Mouse (Mus musculus) limb, embryonic 14.5 days (tissue): Measurements from ENCODE around the gene Abi1. TPM values are rescaled to one million over a fixed set of nuclear protein-coding genes. Genes with fewer than 3 reads are reported as not detected.
"Not testable (repeated sequence)": the region's sequence is repeated elsewhere in the genome, so short reads cannot be mapped to it uniquely, and the experiment has no call there.

Experiments
- ATAC-seq: fragments of 200-750 bp; cut with Nextera tagmentation; 2 replicates; pipeline ENCODE4 v1.8.0; 2017; ENCODE audit warnings: low read depth, moderate number of reproducible peaks, moderate TSS enrichment; ENCODE audit not compliant: low FRiP score
- DNase-seq: peaks from one replicate; pipeline ENCODE4 v3.0.0-alpha.2; 2015; ENCODE audit warnings: low spot score
- H3K27ac ChIP-seq: fragments of 300-500 bp; sonication (generic); replicated peaks from 2 replicates; pipeline ENCODE4 v1.5.1; 2014; ENCODE audit warnings: low read depth, mild to moderate bottlenecking, low read length, moderate library complexity, mixed read lengths
- H3K27me3 ChIP-seq: fragments of 300-500 bp; sonication (generic); 2 replicates; pipeline ENCODE4 v1.6.1; 2014; ENCODE audit warnings: low read length, mixed read lengths; ENCODE audit not compliant: control insufficient read depth, insufficient read depth
- H3K36me3 ChIP-seq: fragments of 300-500 bp; sonication (generic); 2 replicates; pipeline ENCODE4 v1.6.1; 2014; ENCODE audit warnings: mild to moderate bottlenecking, low read length, moderate library complexity, mixed read lengths; ENCODE audit not compliant: control insufficient read depth, insufficient read depth
- H3K4me1 ChIP-seq: fragments of 300-500 bp; sonication (generic); 2 replicates; pipeline ENCODE4 v1.6.1; 2014; ENCODE audit warnings: antibody characterized with exemption, low read length, mixed read lengths; ENCODE audit not compliant: control insufficient read depth, insufficient read depth
- H3K4me2 ChIP-seq: fragments of 300-500 bp; sonication (generic); replicated peaks from 2 replicates; pipeline ENCODE4 v1.6.1; 2014; ENCODE audit warnings: low read depth, mild to moderate bottlenecking, low read length, moderate library complexity; ENCODE audit not compliant: severe bottlenecking
- H3K4me3 ChIP-seq: fragments of 300-500 bp; sonication (generic); replicated peaks from 2 replicates; pipeline ENCODE4 v1.5.1; 2014; ENCODE audit warnings: low read length
- H3K9ac ChIP-seq: fragments of 300-500 bp; sonication (generic); 2 replicates; pipeline ENCODE4 v1.6.1; 2014; ENCODE audit warnings: mild to moderate bottlenecking, low read depth, low read length, moderate library complexity; ENCODE audit not compliant: severe bottlenecking
- H3K9me3 ChIP-seq: fragments of 300-500 bp; sonication (generic); 2 replicates; pipeline ENCODE4 v1.6.1; 2016; ENCODE audit warnings: low read length; ENCODE audit not compliant: control insufficient read depth
- POLR2A ChIP-seq: fragments of 200-500 bp; IDR thresholded peaks from 2 replicates; pipeline ENCODE4 v1.8.0; 2012; ENCODE audit warnings: inconsistent platforms, mild to moderate bottlenecking, moderate library complexity, borderline replicate concordance; ENCODE audit not compliant: insufficient read depth, insufficient read length; ENCODE audit errors: extremely low read depth
- WGBS: fragments of 180-500 bp; shearing (Covaris S2); extraction: QIAGEN DNeasy Blood & Tissue Kit; methylation state at CpG from one replicate; pipeline ENCODE4 v1.1.7; 2014; 5-methylcytosine and 5-hydroxymethylcytosine counted together
- polyA plus RNA-seq, 2 experiments: library from polyadenylated mRNA; depleted of rRNA in 1 of 2; stranded (reverse) in 1 of 2; unstranded in 1 of 2; fragments of >200 nt; fragmentation: Nextera tagmentation in 1 of 2; extraction: Ambion mirVana in 1 of 2; gene quantifications; 2 replicates each; pipeline versions ENCODE4 v1.2.1 to v1.2.3; 2012 to 2014

Abi1 gene
- polyA plus RNA-seq, 2 experiments, result 51.1 to 81.1 TPM

DNA sequence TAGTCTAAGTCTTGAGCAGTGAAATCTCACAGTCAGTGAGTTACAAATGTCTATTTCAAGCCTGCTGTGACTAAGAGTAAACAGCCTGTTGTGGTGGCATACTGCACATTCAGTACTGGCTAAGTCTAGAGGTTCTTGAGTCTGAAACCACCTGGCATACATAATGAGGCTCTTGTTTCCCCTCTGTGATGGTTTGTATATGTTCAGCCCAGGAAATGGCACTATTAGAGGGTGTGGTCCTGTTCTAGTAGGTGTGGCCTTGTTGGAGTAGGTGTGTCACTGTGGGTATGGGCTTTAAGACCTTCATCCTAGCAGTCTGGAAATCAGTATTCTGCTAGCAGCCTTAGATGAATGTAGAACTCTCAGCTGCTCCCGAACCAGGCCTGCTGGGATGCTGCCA is 82.6 kb downstream of the Abi1 start:
- Histone ChIP-seq H3K27ac (no peak overlapping the region), H3K4me1 (no peaks in the 10 kb centered on the region), H3K27me3 (no peaks in the 10 kb centered on the region), H3K9ac (no peak overlapping the region), H3K9me3 (no peaks in the 10 kb centered on the region), H3K36me3 (peaks cover 3% of the 10 kb centered on the region; the same call in 1 of the 2 replicates), H3K4me3 (no peak overlapping the region), H3K4me2 (no peak overlapping the region)
- TF ChIP-seq POLR2A, result no peak
- no peak for ATAC-seq
- WGBS, result 76% methylated on average over 1 of the region's 1 CpGs
- no peak for DNase-seq

DNA sequence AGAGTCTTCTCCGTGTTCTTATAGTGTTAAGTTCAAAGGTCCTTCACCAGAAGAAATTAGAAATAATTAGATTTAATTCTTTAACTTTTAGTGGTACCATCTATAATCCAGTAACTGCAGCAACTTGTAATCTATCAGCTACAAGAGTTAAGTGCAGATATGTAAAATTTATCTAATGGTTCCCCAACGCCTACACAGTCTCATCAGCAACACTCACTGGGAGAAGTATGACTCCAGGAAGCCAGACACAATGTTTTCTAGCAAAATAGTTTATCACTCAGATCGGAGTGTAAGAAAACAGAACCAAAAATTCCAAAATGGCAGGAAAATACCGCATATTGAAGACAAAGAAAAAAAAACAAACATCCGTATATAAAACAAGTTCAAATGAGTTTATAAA is 84.1 kb downstream of the Abi1 start:
- Histone ChIP-seq H3K4me2 (no peak overlapping the region), H3K27me3 (no peaks in the 10 kb centered on the region), H3K4me1 (no peaks in the 10 kb centered on the region), H3K9me3 (no peaks in the 10 kb centered on the region), H3K27ac (no peak overlapping the region), H3K9ac (no peak overlapping the region), H3K4me3 (no peak overlapping the region), H3K36me3 (peaks cover 3% of the 10 kb centered on the region; the same call in 1 of the 2 replicates)
- no peak for TF ChIP-seq POLR2A
- no peak for DNase-seq
- no peak for ATAC-seq
- 91% methylated on average over 5 of the region's 5 CpGs for WGBS

DNA sequence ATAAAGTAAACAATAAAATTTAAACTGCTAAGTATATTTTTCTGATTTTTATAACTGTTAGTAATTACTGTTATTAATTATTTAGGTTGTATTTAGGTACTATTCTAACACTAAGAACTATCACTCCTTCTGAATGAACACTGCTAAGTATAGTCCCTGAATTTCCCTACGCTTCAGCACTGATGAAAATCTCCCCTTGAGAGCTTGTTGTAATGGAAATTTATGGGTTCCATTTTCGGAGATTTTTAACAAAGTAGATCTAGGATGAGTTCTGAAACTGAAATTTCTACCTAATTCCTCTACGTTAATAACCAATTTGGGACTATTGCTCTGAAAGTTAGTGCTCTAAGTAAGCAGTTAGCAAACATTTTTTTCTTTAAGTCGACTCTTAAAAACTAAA is 85.8 kb downstream of the Abi1 start:
- no peaks in the 10 kb centered on the region for H3K9me3 ChIP-seq
- peaks cover 7% of the 10 kb centered on the region; the same call in 1 of the 2 replicates for H3K36me3 ChIP-seq
- H3K9ac ChIP-seq, result no peak overlapping the region
- DNase-seq (no peak), ATAC-seq (no peak)
- no peak overlapping the region for H3K4me2 ChIP-seq
- 81% methylated on average over 4 of the region's 4 CpGs for WGBS
- H3K4me3 ChIP-seq, result no peak overlapping the region
- no peak overlapping the region for H3K27ac ChIP-seq
- TF ChIP-seq POLR2A, result no peak
- H3K4me1 ChIP-seq, result no peaks in the 10 kb centered on the region
- no peaks in the 10 kb centered on the region for H3K27me3 ChIP-seq

DNA sequence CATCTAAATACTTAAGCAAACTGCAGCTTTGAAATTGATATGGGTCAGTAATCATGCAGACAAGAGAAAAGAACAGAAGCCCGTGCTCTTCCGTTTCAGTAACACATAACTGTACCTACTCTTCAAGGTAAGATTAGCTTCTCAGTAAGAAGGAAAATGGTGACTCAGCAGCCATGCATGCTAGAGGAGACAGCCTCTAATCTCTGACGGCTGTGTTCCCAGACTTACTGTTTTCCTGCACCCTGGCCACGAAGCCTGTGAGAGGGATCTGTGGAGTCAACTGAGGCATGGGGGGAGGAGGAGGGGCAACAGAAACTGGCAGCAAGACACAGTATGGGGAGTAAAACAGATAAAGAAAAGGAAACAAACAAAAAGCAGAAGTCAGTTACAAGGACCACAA is 90.1 kb downstream of the Abi1 start:
- Histone ChIP-seq H3K4me3 (no peak overlapping the region), H3K9me3 (no peaks in the 10 kb centered on the region), H3K9ac (no peak overlapping the region), H3K4me2 (no peak overlapping the region), H3K36me3 (peaks cover 22% of the 10 kb centered on the region), H3K4me1 (no peaks in the 10 kb centered on the region), H3K27me3 (no peaks in the 10 kb centered on the region), H3K27ac (no peak overlapping the region)
- ATAC-seq (no peak), DNase-seq (no peak)
- no peak for TF ChIP-seq POLR2A
- WGBS, result 50% methylated on average over 4 of the region's 4 CpGs

DNA sequence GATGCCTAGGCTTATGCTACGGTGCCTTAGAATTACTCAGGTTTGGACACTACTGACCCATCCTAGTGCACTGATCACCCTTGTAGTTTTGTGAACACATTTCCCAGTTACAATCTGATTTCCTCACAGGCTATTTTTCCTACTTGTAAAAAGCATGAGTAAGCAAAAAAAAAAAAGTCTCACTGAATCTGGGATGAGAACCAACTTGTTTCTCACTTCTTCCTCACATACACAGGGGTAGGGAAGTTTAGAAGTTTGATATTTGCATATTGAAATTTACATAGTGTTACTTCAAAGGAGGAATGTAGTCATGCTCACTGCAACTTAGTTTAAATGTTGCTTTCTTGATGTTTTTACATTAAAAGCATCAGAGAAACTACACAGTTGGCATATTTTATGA is 106.5 kb downstream of the Abi1 start:
- Histone ChIP-seq H3K9me3 (no peaks in the 10 kb centered on the region), H3K27me3 (no peaks in the 10 kb centered on the region), H3K4me3 (no peak overlapping the region), H3K27ac (no peak overlapping the region), H3K4me1 (no peaks in the 10 kb centered on the region), H3K4me2 (no peak overlapping the region), H3K9ac (no peak overlapping the region), H3K36me3 (peaks cover 18% of the 10 kb centered on the region; the same call in 1 of the 2 replicates)
- no peak for TF ChIP-seq POLR2A
- 79% methylated on average over 1 of the region's 1 CpGs for WGBS
- DNase-seq (no peak), ATAC-seq (no peak)

DNA sequence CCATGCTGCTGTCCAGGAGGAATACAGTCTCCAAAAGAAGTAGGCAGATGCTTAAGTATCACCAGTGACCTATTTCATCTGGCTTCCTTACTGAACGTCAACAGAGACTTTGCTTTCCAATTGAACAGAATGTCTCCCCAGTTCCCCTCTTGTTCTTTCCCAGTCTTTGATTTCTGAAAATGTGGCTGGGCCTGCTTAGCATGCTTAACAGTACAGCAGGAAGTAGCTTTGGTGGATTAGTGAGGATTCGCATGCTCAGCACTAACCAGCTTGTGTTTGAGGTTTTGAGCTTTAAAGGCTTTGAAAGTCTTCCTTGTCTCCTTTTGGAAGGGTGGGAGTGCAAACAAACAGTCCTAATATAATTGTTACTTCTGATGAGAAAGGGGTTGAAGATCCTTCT is 111.8 kb downstream of the Abi1 start:
- Histone ChIP-seq H3K4me1 (no peaks in the 10 kb centered on the region), H3K9ac (no peak overlapping the region), H3K27ac (no peak overlapping the region), H3K27me3 (no peaks in the 10 kb centered on the region), H3K4me2 (no peak overlapping the region), H3K4me3 (no peak overlapping the region), H3K36me3 (0 out of 2 replicates have a peak, but pooled peaks cover 2% of the 10 kb centered on the region), H3K9me3 (no peaks in the 10 kb centered on the region)
- ATAC-seq (no peak), DNase-seq (no peak)
- 84% methylated on average over 2 of the region's 2 CpGs for WGBS
- no peak for TF ChIP-seq POLR2A

DNA sequence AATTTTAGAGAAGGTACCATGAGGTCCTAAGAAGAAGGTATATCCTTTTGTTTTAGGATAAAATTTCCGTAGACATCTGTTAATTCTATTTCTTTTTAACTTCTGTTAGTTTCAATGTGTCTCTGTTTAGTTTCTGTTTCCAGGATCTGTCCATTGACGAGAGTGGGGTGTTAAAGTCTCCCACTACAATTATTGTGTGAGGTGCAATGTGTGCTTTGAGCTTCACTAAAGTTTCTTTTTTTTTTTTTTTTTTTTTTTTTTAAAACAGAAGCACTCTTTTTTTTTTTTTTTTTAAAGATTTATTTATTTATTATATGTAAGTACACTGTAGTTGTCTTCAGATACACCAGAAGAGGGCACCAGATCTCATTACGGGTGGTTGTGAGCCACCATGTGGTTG is 114.1 kb downstream of the Abi1 start:
- not testable (repeated sequence) for DNase-seq, ATAC-seq, H3K36me3 ChIP-seq, H3K9ac ChIP-seq, H3K4me3 ChIP-seq, H3K4me1 ChIP-seq, H3K4me2 ChIP-seq, H3K27ac ChIP-seq, H3K9me3 ChIP-seq, H3K27me3 ChIP-seq
- WGBS, result 91% methylated on average over 2 of the region's 3 CpGs
